Mouse (Mus musculus): ENCODE measurements around the gene Plpp7. TPM values are rescaled to one million over a fixed set of nuclear protein-coding genes. Genes with fewer than 3 reads are reported as not detected.

The Plpp7 gene
- total and polyA plus RNA-seq, 3 experiments = 0.25 TPM; not detected in 2

- dilution Hi-C loops (cut with MboI; ENCODE audit: extremely low pct_ligation_motif_present, extremely low pct_unique_long_range_greater_than_20kb, low sequenced_read_pairs) (no loop called here), in situ Hi-C loops (cut with MboI; ENCODE audit: low pct_ligation_motif_present, low pct_unique_long_range_greater_than_20kb, low sequenced_read_pairs) (no loop called here)
- Histone ChIP-seq H3K27me3 (replicated peaks) (peaks cover 10% of the 10 kb centered on the region), H3K4me1 (ENCODE audit: control insufficient read depth in 1 of 2, insufficient read depth in 2 of 2) (peaks cover 0 to 22% of the 10 kb centered on the region in 2 experiments; a peak in 3 of 4 replicates), H3K36me3 (replicated peaks in 1 of 2; ENCODE audit: control insufficient read depth in 1 of 2, insufficient read depth in 1 of 2, low read length in 1 of 2) (no peaks in the 10 kb centered on the region), H3K4me2 (ENCODE audit: insufficient read depth, low read depth, poor library complexity, severe bottlenecking) (no peak overlapping the region), H3K9ac (ENCODE audit: insufficient read depth, low read depth) (no peak overlapping the region), H3K27ac (ENCODE audit: insufficient read depth, low read depth) (no peak overlapping the region), H3K9me3 (replicated peaks; ENCODE audit: low read length) (no peaks in the 10 kb centered on the region), H3K4me3 (replicated peaks in 1 of 3; ENCODE audit: low read depth in 2 of 3, low read length in 2 of 3, poor library complexity in 1 of 3) (no peak overlapping the region), H3K79me2 (replicated peaks; ENCODE audit: control insufficient read depth, extremely low read depth, insufficient read depth, poor library complexity, severe bottlenecking) (no peaks in the 10 kb centered on the region)
- DNase-seq (ENCODE audit: extremely low read depth) = no peak
- no peak for TF ChIP-seq ELF1 (IDR thresholded peaks at IDR 0.05; ENCODE audit: low read depth, low read length)
- TF ChIP-seq ZKSCAN1 (IDR thresholded peaks at IDR 0.05; ENCODE audit: borderline replicate concordance, low read depth, low read length) = no peak
- TF ChIP-seq JUND (conservative IDR thresholded peaks at IDR 0.05; ENCODE audit: low read depth, low read length) = no peak
- no peak for TF ChIP-seq NRF1 (IDR thresholded peaks at IDR 0.05; ENCODE audit: low read depth, low read length)
- TF ChIP-seq ZNF384 (IDR thresholded peaks at IDR 0.05; ENCODE audit: low read depth, low read length) = no peak
- TF ChIP-seq USF2 (conservative IDR thresholded peaks at IDR 0.05; ENCODE audit: low read depth, low read length) = no peak
- TF ChIP-seq MAZ (IDR thresholded peaks at IDR 0.05; ENCODE audit: low read depth, low read length) = no peak
- no peak for TF ChIP-seq GABPA (IDR thresholded peaks at IDR 0.05; ENCODE audit: insufficient replicate concordance, low read depth, low read length)
- TF ChIP-seq IRF4 (IDR thresholded peaks at IDR 0.05; ENCODE audit: low read depth, low read length) = no peak
Observed at GRCm38 (mm10) chr2:32064913-32065312, 30.4 kb upstream of the Plpp7 start.

DNA sequence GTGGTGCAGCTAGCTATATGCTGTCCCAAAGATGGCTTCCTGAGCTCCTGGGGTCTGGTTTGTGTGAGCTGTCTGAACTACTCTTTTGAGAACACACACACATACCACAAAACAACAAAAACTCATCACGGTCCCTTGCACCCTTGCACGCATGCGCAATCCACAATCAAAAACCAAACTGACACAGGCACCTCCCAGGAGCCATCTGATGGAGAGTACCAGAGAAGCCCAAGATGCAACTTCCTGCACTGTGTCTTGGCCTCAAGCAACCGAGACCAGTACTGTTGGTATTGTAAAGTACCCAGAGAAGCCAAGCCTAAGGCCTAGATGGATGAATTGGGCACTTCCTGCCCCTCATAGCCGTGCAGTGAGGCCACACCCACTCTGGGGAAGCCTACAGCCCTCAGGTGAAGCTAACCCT lies 29.9 kb upstream of the Plpp7 start:
- H3K27ac ChIP-seq (ENCODE audit: insufficient read depth, low read depth) = no peak overlapping the region
- in situ Hi-C loops (cut with MboI; ENCODE audit: low pct_ligation_motif_present, low pct_unique_long_range_greater_than_20kb, low sequenced_read_pairs) = no loop called here
- no peaks in the 10 kb centered on the region for H3K79me2 ChIP-seq (replicated peaks; ENCODE audit: control insufficient read depth, extremely low read depth, insufficient read depth, poor library complexity, severe bottlenecking)
- no peak for DNase-seq (ENCODE audit: extremely low read depth)
- dilution Hi-C loops (cut with MboI; ENCODE audit: extremely low pct_ligation_motif_present, extremely low pct_unique_long_range_greater_than_20kb, low sequenced_read_pairs) = no loop called here
- TF ChIP-seq CTCF (conservative IDR thresholded peaks at IDR 0.05 in 1 of 2, IDR thresholded peaks at IDR 0.05 in 1 of 2; ENCODE audit: low read depth in 2 of 2, low read length in 2 of 2) (no peak), E2F4 (IDR thresholded peaks at IDR 0.05; ENCODE audit: insufficient replicate concordance, low read depth, low read length) (no peak), RAD21 (IDR thresholded peaks at IDR 0.05; ENCODE audit: low read depth, low read length) (no peak), EP300 (IDR thresholded peaks at IDR 0.05; ENCODE audit: low read length) (no peak), JUND (conservative IDR thresholded peaks at IDR 0.05; ENCODE audit: low read depth, low read length) (no peak), TBP (conservative IDR thresholded peaks at IDR 0.05; ENCODE audit: low read depth, low read length) (no peak), MXI1 (IDR thresholded peaks at IDR 0.05; ENCODE audit: low read depth, low read length) (no peak), CHD2 (IDR thresholded peaks at IDR 0.05; ENCODE audit: low read length) (no peak), PAX5 (IDR thresholded peaks at IDR 0.05; ENCODE audit: low read length) (no peak), HCFC1 (IDR thresholded peaks at IDR 0.05; ENCODE audit: low read depth, low read length) (no peak), IRF4 (IDR thresholded peaks at IDR 0.05; ENCODE audit: low read depth, low read length) (no peak), ELF1 (IDR thresholded peaks at IDR 0.05; ENCODE audit: low read depth, low read length) (no peak), CHD1 (IDR thresholded peaks at IDR 0.05; ENCODE audit: low read depth, low read length) (no peak), UBTF (IDR thresholded peaks at IDR 0.05; ENCODE audit: low read depth, low read length) (no peak), KAT2A (IDR thresholded peaks at IDR 0.05; ENCODE audit: insufficient replicate concordance, low read length) (no peak), MYC (IDR thresholded peaks at IDR 0.05; ENCODE audit: low read depth, low read length) (no peak), MAFK (IDR thresholded peaks at IDR 0.05; ENCODE audit: insufficient replicate concordance, low read length) (no peak), USF2 (conservative IDR thresholded peaks at IDR 0.05; ENCODE audit: low read depth, low read length) (no peak), NRF1 (IDR thresholded peaks at IDR 0.05; ENCODE audit: low read depth, low read length) (no peak), MAX (IDR thresholded peaks at IDR 0.05; ENCODE audit: low read length) (no peak)
- H3K4me3 ChIP-seq (replicated peaks in 1 of 3; ENCODE audit: low read depth in 2 of 3, low read length in 2 of 3, poor library complexity in 1 of 3) = no peak overlapping the region
- H3K4me1 ChIP-seq (ENCODE audit: control insufficient read depth in 1 of 2, insufficient read depth in 2 of 2) = peaks cover 0 to 22% of the 10 kb centered on the region in 2 experiments; a peak in 3 of 4 replicates
- H3K4me2 ChIP-seq (ENCODE audit: insufficient read depth, low read depth, poor library complexity, severe bottlenecking) = no peak overlapping the region
- H3K36me3 ChIP-seq (replicated peaks in 1 of 2; ENCODE audit: control insufficient read depth in 1 of 2, insufficient read depth in 1 of 2, low read length in 1 of 2) = no peaks in the 10 kb centered on the region
- H3K9ac ChIP-seq (ENCODE audit: insufficient read depth, low read depth) = no peak overlapping the region
- H3K9me3 ChIP-seq (replicated peaks; ENCODE audit: low read length) = no peaks in the 10 kb centered on the region
- peaks cover 10% of the 10 kb centered on the region for H3K27me3 ChIP-seq (replicated peaks)

Data from CH12.LX (cell line).